Mouse (Mus musculus) gastrocnemius, postnatal 25 days (tissue): ENCODE measurements at regions not wholly inside any gene's neighbourhood (a gene's known extent, or its start where the extent isn't known, plus 50 kb on each side); places are given as distances from the start of the nearest gene placed in this dataset.
A peak's percentile ranks its signal among the peaks of the same experiment; 100 is the strongest.

Experiments
- DNase-seq: peaks from one replicate; pipeline ENCODE4 v3.0.0; 2022

- no peak for DNase-seq
Measured at GRCm38 (mm10) chr13:115231981-115232380, 130.2 kb upstream of the Itga1 start.

DNA sequence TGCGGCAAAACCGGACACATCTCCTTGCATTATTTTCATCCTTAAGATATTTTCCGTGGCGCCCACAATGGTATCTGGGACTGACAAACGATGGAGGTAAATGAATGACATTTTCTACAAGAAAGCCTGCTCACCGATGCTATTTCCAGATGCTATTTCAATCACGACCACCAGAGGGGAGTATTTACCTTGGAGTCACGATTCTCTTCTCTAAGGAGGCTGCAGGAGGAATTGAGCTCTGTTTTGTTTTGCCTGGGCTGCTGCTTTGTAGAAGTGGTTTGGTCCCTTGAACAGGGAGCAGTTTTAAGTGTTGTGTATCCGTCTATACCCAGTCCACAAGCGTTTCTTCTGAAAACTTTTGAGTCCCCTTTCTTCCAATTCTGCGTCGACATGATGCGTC is 128.7 kb upstream of the Itga1 start:
- DNase-seq = no peak

DNA sequence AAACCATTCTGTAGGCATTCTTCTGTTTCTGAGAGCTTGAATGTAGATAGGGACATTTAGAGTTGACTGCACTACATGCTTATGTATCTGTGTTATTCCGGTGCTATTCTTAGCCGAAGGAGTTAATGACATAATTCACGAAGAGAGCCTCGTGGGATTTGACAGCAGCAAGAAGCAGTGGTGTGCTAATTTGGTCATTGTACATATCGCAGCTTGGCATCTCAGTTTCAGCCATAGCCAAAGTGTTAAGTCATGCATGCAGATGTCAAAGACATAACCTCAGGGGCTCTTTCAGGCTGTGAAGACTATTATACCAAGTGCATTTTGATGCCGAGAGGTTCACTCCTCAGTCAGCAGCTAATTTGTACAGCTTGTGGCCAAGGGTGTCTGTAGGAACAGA is 125.1 kb upstream of the Itga1 start:
- no peak for DNase-seq

DNA sequence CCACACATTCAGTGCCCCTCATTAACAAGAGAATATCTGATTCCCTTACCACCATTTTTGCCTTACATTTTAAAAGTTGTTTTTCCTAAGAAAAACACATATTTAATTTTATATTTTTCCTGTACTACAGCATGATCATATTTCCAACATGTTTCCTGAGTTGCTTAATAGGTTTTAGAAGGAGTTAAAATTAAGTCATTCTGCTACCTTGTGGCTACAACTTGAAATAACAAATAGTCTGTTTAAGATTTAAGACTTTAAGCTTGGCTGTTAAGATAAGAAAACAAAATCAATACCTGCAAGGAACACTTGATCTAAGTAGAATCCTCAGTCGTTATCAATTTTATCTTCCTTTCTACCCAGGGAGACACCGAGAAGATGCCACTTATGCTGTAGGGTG is 117.9 kb upstream of the Itga1 start:
- DNase-seq = no peak

- no peak for DNase-seq
Measured at GRCm38 (mm10) chr13:115211285-115211684, 109.5 kb upstream of the Itga1 start.

DNA sequence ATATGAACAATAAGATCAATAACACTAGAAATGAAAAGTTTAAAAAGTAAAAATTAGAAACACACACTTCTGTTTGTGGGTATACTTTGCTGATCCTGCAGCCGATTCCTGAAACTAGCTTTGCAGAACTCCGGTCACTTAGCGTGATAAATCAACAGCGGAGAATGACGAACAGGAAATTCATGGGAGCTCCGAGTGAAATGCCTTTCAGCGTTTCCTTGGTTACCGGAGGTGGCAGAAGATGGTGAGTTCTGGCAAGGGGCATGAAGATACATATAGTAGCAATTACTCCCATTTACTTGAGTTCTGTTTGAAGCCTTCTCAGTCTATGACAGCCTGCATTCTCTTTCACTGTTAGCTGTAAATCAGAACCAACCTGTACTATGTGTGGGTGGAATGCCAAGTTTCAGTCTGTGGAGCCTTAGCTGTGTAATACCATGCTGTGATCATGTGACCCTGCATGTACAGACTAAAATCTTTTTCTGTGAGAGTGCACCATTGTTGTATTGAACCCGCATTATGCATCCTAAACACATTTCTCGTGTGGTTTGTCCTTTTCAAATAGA is 109.0 kb upstream of the Itga1 start:
- no peak for DNase-seq

DNA sequence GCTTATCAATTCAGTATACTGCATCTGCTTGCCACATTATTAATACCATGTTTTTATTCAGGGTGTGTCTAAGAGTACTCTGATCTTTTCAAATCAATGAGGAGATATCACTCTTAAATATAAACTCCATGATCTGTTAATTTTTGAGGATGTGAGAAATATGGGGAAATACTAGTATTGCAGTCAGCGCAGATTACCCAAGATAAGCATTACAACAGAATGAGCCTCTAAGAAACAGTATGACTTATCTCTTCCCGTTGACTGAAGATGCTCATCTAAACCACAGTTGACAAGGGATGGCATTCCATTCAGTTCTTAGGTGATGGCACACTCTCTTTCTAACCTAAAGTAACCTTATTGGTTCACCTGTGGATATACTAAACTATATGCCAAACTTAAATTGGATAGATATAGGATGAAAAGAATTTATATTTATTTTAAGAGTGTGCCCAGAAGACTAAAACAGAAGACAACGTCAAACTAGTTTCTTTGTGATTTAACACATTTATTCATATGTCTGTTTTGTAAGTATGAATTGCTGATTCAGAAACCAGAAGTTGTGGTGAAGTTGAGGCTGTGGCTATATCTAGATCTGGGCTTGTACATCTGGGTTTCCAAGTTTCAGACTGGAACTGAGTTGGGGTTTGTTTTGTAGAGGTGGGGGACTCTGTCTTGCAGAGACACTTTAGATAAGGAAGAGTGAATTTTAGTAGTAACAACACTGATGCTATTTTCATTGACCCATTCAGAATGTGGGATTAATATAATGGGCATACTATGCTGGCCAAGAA is 107.8 kb upstream of the Itga1 start:
- DNase-seq = no peak

DNA sequence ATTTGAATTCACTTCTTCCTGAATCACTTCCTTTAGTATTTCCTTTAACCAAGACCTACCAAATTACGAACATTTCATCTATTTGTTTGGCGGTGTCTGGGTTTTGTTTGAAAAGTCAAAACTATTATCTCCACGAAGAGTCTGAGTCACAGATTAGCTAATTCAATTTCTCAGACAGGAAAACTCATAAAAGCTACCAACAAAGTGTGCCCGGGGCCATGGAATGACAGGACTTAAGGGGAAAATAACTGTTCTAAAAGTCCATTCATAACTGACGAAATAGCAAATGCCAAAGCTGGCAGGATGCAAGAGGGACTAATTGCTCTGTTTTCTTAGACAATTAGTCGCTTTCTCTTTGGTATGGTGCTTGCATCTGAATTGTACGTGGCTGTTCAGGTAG is 105.0 kb upstream of the Itga1 start:
- no peak for DNase-seq

GRCm38 (mm10) chr13:115199166-115199565 is 97.4 kb upstream of the Itga1 start:
- DNase-seq = no peak

GRCm38 (mm10) chr13:115188066-115188465 is 86.3 kb upstream of the Itga1 start:
- no peak for DNase-seq

DNA sequence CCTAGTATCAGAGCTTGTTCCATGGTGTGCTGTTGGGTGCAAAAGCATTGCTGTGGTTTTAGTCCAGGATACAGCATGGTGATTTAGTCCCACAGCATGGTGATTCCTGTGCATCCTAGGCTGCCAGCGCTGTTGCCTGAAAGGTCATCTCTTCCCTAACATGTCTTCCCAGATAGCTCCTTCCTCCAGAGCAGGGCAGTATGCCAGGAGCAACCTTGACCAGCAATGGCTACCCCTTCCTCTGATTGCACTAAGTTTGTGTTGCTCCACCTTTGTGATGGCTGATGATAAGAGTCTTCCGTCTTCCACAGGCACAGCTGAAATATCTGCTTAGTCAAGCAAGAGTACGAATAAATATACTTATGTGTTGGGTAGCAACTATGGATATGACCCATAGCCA is 85.6 kb upstream of the Itga1 start:
- no peak for DNase-seq

GRCm38 (mm10) chr13:115182211-115182870 is 80.6 kb upstream of the Itga1 start:
- DNase-seq = no peak

DNA sequence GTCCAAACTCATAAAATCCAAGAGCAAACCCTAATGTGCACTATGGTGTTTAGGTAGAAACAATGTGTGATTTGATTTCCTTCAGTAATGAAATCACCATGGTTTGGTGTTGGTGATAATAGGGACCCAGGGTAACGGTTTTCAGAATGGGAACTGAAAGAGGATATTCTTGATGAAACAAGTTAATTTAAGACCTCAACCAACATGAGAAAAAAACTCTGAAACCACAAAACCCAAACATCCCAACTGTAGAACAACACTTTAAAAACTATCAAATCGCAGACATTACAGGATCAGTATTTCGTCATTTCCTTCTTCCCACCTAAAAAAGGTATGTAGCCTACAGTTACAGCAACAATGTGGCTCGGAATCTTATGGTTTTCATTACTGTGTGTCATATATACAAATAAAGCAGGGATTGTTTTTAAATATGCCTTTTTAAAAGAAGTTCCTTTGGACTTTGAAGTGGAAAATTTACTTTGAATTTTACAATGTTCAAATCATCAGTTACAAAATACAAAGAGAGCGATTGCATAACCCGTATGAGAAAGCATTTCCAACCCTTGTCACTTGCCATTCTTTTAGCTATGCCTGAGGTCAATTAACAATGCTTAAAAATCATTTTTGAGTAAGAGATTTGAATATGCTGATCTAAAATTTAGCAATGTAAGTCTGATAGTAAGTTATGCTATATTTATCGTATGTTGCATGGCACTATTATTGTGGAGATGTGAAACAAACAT is 76.6 kb upstream of the Itga1 start:
- DNase-seq = no peak

- DNase-seq = no peak
Measured at GRCm38 (mm10) chr13:115171347-115172062, 69.7 kb upstream of the Itga1 start.

GRCm38 (mm10) chr13:115165981-115166380 is 64.2 kb upstream of the Itga1 start:
- no peak for DNase-seq

- DNase-seq = no peak
Measured at GRCm38 (mm10) chr13:115162689-115163413, 61.1 kb upstream of the Itga1 start.

- peak; percentile 5 for DNase-seq
Measured at GRCm38 (mm10) chr13:115159386-115159785, 57.6 kb upstream of the Itga1 start.
